Mouse (Mus musculus) megakaryocyte, embryonic 14.5 days (primary cell): Measurements from ENCODE around the gene Mroh2a.

ENCODE experiments used
- FLI1 ChIP-seq: IDR thresholded peaks from 2 replicates; pipeline ENCODE4 v1.6.1; 2012; ENCODE audit warnings: low read length, inconsistent platforms, mixed read lengths
- GATA1 ChIP-seq: IDR thresholded peaks from 3 replicates; pipeline ENCODE4 v1.6.1; 2012; ENCODE audit warnings: mixed read lengths, low read length, inconsistent platforms, borderline replicate concordance

DNA sequence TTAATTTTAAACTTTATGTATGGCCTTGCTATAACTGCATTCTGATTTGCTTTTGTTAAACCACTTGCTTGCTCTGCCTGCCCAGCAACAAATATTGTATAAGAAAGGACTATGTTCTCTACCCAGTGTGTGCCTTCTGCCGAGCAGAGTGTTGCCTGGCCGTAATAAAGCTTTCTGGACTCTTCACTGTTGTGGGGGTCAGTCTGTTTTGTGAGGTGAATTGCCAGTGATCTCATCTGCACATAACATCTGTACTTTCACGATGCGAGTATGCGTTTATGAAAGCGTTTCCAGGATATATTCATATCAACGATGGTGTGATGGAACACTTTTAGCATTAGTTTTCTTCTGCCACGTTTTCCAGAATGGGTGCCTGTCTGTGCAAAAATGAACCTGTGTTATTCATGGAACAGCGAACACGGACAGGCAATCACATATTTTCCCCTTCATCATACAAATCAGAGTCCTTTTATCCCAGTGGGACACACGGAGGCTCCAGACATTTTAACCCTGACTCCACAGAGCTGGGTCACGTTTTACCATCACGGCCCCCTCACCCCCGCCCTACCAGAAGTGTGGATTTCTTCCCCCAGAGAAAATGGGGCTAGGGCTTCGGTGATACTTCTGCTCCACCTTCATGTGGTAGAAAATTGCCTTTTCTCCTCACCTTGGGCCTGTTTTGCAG lies 53.4 kb downstream of the Mroh2a start:
- TF ChIP-seq GATA1, result no peak
- no peak for TF ChIP-seq FLI1
